Mouse (Mus musculus) liver, adult 2 months (tissue): ENCODE measurements around the gene Stxbp4.

Experiments used
- CTCF ChIP-seq: fragments of 200-500 bp; IDR thresholded peaks from 2 replicates; pipeline ENCODE4 v1.5.1; 2011; ENCODE audit warnings: low read depth, low read length, control low read depth
- POLR2A ChIP-seq: fragments of 200-500 bp; IDR thresholded peaks from 2 replicates; pipeline ENCODE4 v1.6.1; 2011; ENCODE audit warnings: low read length, control low read depth; ENCODE audit not compliant: insufficient read depth; ENCODE audit errors: extremely low read depth

DNA sequence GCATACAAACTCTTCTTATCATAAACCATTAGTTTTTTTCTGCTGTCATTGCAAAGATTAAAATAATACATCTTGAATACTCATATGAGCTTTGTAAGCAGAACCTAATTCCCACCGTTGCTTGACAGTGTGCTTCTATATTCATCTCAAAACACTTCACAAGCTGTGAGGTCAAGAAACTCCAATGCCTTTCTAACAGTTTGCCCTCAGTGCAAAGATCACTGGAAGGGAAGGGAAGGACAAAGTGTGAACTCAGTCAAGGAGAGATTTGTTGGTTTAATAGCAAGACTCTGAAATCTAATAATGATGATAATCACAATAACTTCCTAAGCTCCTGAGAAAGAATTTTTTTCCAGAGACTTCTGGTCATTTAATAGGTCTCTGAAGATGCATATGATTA, 10.1 kb downstream of the Stxbp4 start:
- TF ChIP-seq CTCF = no peak
- TF ChIP-seq POLR2A = no peak
